Mouse (Mus musculus) adipocyte (in vitro differentiated cells): ENCODE data around the gene Chrnd.

Source experiments
- DNase-seq: peaks from one replicate; pipeline ENCODE4 v3.0.0-alpha.2; 2016; ENCODE audit warnings: low spot score

Gene Chrnd

GRCm38 (mm10) chr1:87184751-87185139 is 5.7 kb upstream of the Chrnd start:
- DNase-seq = peak; percentile 59

GRCm38 (mm10) chr1:87185526-87185925 is 4.9 kb upstream of the Chrnd start:
- no peak for DNase-seq

- no peak for DNase-seq
These were observed 4.0 kb upstream of the Chrnd start for GRCm38 (mm10) chr1:87186261-87187036.

- DNase-seq = peak; percentile 75
These were observed 3.4 kb upstream of the Chrnd start for GRCm38 (mm10) chr1:87187037-87187355.

GRCm38 (mm10) chr1:87197296-87197695 is 6.9 kb downstream of the Chrnd start:
- no peak for DNase-seq

GRCm38 (mm10) chr1:87198119-87199065 is 8.0 kb downstream of the Chrnd start:
- no peak for DNase-seq

- no peak for DNase-seq
These were observed 10.4 kb downstream of the Chrnd start for GRCm38 (mm10) chr1:87200811-87201210.

- DNase-seq = no peak
These were observed 11.4 kb downstream of the Chrnd start for GRCm38 (mm10) chr1:87201848-87202247.

- DNase-seq = no peak
These were observed 13.4 kb downstream of the Chrnd start for GRCm38 (mm10) chr1:87203779-87204178.

GRCm38 (mm10) chr1:87204465-87204864 is 14.1 kb downstream of the Chrnd start, which contains the start of gene Chrng:
Chrng (plus strand) TSS chr1:87204657.
- no peak for DNase-seq

GRCm38 (mm10) chr1:87205038-87205437 is 14.6 kb downstream of the Chrnd start:
- DNase-seq = no peak

GRCm38 (mm10) chr1:87205502-87205901 is 15.1 kb downstream of the Chrnd start:
- no peak for DNase-seq

- DNase-seq = no peak
These were observed 15.9 kb downstream of the Chrnd start for GRCm38 (mm10) chr1:87206339-87206738.

- DNase-seq = no peak
These were observed 21.0 kb downstream of the Chrnd start for GRCm38 (mm10) chr1:87211431-87211830.

GRCm38 (mm10) chr1:87213735-87214704 is 23.6 kb downstream of the Chrnd start, which contains the start of gene Eif4e2:
Eif4e2 (plus strand) TSS chr1:87213914.
- DNase-seq = peak; percentile 96

- peak; percentile 17 for DNase-seq
These were observed 24.3 kb downstream of the Chrnd start for GRCm38 (mm10) chr1:87214748-87215147.

GRCm38 (mm10) chr1:87217938-87218337 is 27.5 kb downstream of the Chrnd start:
- peak; percentile 35 for DNase-seq

- no peak for DNase-seq
These were observed 35.3 kb downstream of the Chrnd start for GRCm38 (mm10) chr1:87225739-87226138.

GRCm38 (mm10) chr1:87226409-87227159 is 36.2 kb downstream of the Chrnd start:
- DNase-seq = no peak

- no peak for DNase-seq
These were observed 36.7 kb downstream of the Chrnd start for GRCm38 (mm10) chr1:87227160-87227550.

- DNase-seq = no peak
These were observed 40.2 kb downstream of the Chrnd start for GRCm38 (mm10) chr1:87230606-87231005.
